Comparison of ENCODE assay signal across 9 mouse cellular contexts in genomic region chr2:165215103-165215951, GRCm38 (mm10). TPM values are rescaled to one million over a fixed set of nuclear protein-coding genes. Genes with fewer than 3 reads are reported as not detected.
DNase-seq lines count a peak whose midpoint lies in the region; ATAC-seq and TF ChIP-seq lines count a peak whose summit lies in the region.
"Had no signal": no experiment of that assay in that cellular context is flagged by ENCODE, and none has a peak within 500 bp of the region (broad histone marks: within the 10 kb centered on the region; RNA-seq: fewer than 3 reads in every experiment).

No protein-coding gene starts in this region.

- H3K27ac ChIP-seq in embryonic facial prominence, embryonic 13.5 days: no peak overlapping the region
- no peak overlapping the region for H3K27ac ChIP-seq in intestine, embryonic 14.5 days (ENCODE audit: low read depth)
- H3K27ac ChIP-seq in neural tube, embryonic 13.5 days (replicated peaks): peak overlapping the region; percentile 74
- H3K27ac ChIP-seq in left cerebral cortex, adult 2 months: no peak overlapping the region

- peak overlapping the region; percentile 52 for H3K4me2 ChIP-seq in embryonic facial prominence, embryonic 13.5 days
- H3K4me2 ChIP-seq in intestine, embryonic 14.5 days (ENCODE audit: low read length): peak overlapping the region; percentile 49
- peak overlapping the region; percentile 42 for H3K4me2 ChIP-seq in neural tube, embryonic 13.5 days

- no peak for TF ChIP-seq CTCF in left cerebral cortex, adult 2 months (IDR thresholded peaks at IDR 0.05)

- H3K36me3 ChIP-seq in embryonic facial prominence, embryonic 13.5 days: no peaks in the 10 kb centered on the region
- H3K36me3 ChIP-seq in intestine, embryonic 14.5 days (ENCODE audit: control insufficient read depth, insufficient read depth, low read length): no peaks in the 10 kb centered on the region
- H3K36me3 ChIP-seq in neural tube, embryonic 13.5 days: no peaks in the 10 kb centered on the region

- H3K9me3 ChIP-seq in embryonic facial prominence, embryonic 13.5 days: no peaks in the 10 kb centered on the region
- no peaks in the 10 kb centered on the region for H3K9me3 ChIP-seq in intestine, embryonic 14.5 days (ENCODE audit: control insufficient read depth, low read length)
- H3K9me3 ChIP-seq in neural tube, embryonic 13.5 days: no peaks in the 10 kb centered on the region

- intact Hi-C loops in gastrocnemius, postnatal 14 days (cut with DNase I; ENCODE audit: low total_unique reads): no loop called here
- intact Hi-C loops in left cerebral cortex, adult 2 months (cut with DNase I): no loop called here

- peak overlapping the region; percentile 49; the same call in 1 of the 2 replicates for H3K9ac ChIP-seq in embryonic facial prominence, embryonic 13.5 days
- H3K9ac ChIP-seq in intestine, embryonic 14.5 days (ENCODE audit: low read length): no peak overlapping the region
- 0 out of 2 replicates have a peak overlapping the region, but pooled peaks have one; percentile 2 for H3K9ac ChIP-seq in neural tube, embryonic 13.5 days

- peaks cover 26% of the 10 kb centered on the region for H3K4me1 ChIP-seq in embryonic facial prominence, embryonic 13.5 days
- H3K4me1 ChIP-seq in intestine, embryonic 14.5 days (replicated peaks; ENCODE audit: control insufficient read depth, insufficient read depth, low read length): peaks cover 14% of the 10 kb centered on the region
- peaks cover 62% of the 10 kb centered on the region for H3K4me1 ChIP-seq in neural tube, embryonic 13.5 days (replicated peaks)

- DNase-seq in gastrocnemius, postnatal 14 days: peak; percentile 35
- no peak for DNase-seq in gastrocnemius, adult 18-20 months (ENCODE audit: low spot score)
- peak; percentile 77 for DNase-seq in MN1 (ENCODE audit: low spot score)
- no peak for DNase-seq in intestine, embryonic 14.5 days (ENCODE audit: low spot score)
- no peak for DNase-seq in left cerebral cortex, adult 2 months (ENCODE audit: extremely low spot score in 1 of 2, low spot score in 2 of 2)
- no peak for DNase-seq in testis, postnatal 10 days (ENCODE audit: low spot score)

- H3K4me3 ChIP-seq in embryonic facial prominence, embryonic 13.5 days: peak overlapping the region; percentile 24
- H3K4me3 ChIP-seq in intestine, embryonic 14.5 days (ENCODE audit: low read depth, low read length): no peak overlapping the region
- 0 out of 2 replicates have a peak overlapping the region, but pooled peaks have one; percentile 8 for H3K4me3 ChIP-seq in neural tube, embryonic 13.5 days
- no peak overlapping the region for H3K4me3 ChIP-seq in left cerebral cortex, adult 2 months
- H3K4me3 ChIP-seq: myocyte had no signal

- no peak for ATAC-seq in embryonic facial prominence, embryonic 13.5 days (ENCODE audit: insufficient number of reproducible peaks, insufficient read depth, low FRiP score, low TSS enrichment, low read depth)
- ATAC-seq in intestine, embryonic 14.5 days (replicated peaks; ENCODE audit: low FRiP score, low TSS enrichment, low read depth): 0 out of 2 replicates have a peak, but pooled peaks have one; percentile 23
- ATAC-seq in neural tube, embryonic 13.5 days (ENCODE audit: low read depth): peak; percentile 73

- H3K27me3 ChIP-seq in embryonic facial prominence, embryonic 13.5 days: peaks cover 91% of the 10 kb centered on the region
- peaks cover 70% of the 10 kb centered on the region for H3K27me3 ChIP-seq in intestine, embryonic 14.5 days (replicated peaks; ENCODE audit: control insufficient read depth, insufficient read depth, low read length)
- peaks cover 84% of the 10 kb centered on the region for H3K27me3 ChIP-seq in neural tube, embryonic 13.5 days

- 5% methylated on average over 39 of the region's 39 CpGs for WGBS in embryonic facial prominence, embryonic 13.5 days
- WGBS in intestine, embryonic 14.5 days: 2% methylated on average over 39 of the region's 39 CpGs
- 1% methylated on average over 39 of the region's 39 CpGs for WGBS in neural tube, embryonic 13.5 days

RNA-seq across cellular contexts. Expression of gene Cdh22, which starts 19.3 kb away (rescaled TPM):
- total RNA-seq in gastrocnemius, postnatal 14 days (2021): under 1 TPM; 0.13 to 0.18 TPM
- total RNA-seq in gastrocnemius, adult 18-20 months (2021): 1 to 10 TPM; 1.1 to 1.3 TPM
- 1.0 and 1.1 TPM in 2 replicates for polyA plus RNA-seq in embryonic facial prominence, embryonic 13.5 days (2015; fragmentation: Nextera tagmentation; extraction: Ambion mirVana)
- polyA plus RNA-seq in intestine, embryonic 14.5 days (2014; fragmentation: Nextera tagmentation; extraction: Ambion mirVana): 0.11 and 0.12 TPM in 2 replicates
- polyA plus RNA-seq in neural tube, embryonic 13.5 days (2015; fragmentation: Nextera tagmentation; extraction: Ambion mirVana): 11.1 and 11.4 TPM in 2 replicates
- 10 to 100 TPM; 58.7 to 60.6 TPM for total RNA-seq in left cerebral cortex, adult 2 months (2021)

Comparison
In these comparisons a context has a peak if more than half of its experiments do, and no peak if none do; other contexts are left out.
1. DNase-seq: peak in gastrocnemius, postnatal 14 days (single experiment) and MN1 (single experiment); none in gastrocnemius, adult 18-20 months (single experiment), intestine, embryonic 14.5 days (single experiment), left cerebral cortex, adult 2 months (0 of 2) and testis, postnatal 10 days (single experiment).
2. H3K4me3 ChIP-seq: peak in embryonic facial prominence, embryonic 13.5 days (single experiment) and neural tube, embryonic 13.5 days (single experiment); none in intestine, embryonic 14.5 days (single experiment) and left cerebral cortex, adult 2 months (single experiment).
3. RNA of gene Cdh22, which starts 19.3 kb away (total RNA-seq): 58.7 to 60.6 TPM in left cerebral cortex, adult 2 months; 1.1 to 1.3 TPM in gastrocnemius, adult 18-20 months and 0.13 to 0.18 TPM in gastrocnemius, postnatal 14 days; every median in the first group is over 10 times any median in the second.
4. Peak in every context shown above with its lines, with median percentiles within 50 percentile points of each other: H3K4me2 ChIP-seq.